In the genomic region with DNA sequence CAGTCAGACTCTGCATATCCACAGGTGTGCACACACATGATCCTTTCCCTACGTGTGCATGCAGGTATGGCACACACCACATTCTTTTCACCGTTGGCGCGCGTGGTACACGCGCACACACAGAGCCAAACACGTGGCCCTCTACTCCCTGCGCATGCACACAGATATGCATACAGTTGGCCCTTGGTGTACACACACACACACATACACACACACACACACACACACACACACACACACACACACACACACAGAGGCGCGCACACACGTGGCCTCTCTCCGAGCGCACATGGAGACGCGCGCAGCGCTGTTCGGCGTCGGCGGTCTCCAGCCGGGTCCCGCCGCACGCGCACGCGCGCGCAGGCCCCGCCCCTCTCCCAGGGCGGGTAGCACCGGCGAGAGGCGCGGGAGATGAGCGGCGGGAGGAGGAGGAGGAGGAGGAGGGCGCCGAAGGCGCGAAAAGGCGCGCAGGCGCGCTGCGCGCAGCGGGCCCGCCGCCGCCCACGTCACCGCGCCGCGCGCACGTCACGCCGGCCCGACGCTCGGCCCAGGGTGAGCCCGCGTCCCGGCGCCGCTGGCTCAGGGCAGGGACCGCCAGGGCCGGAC, we compare ENCODE assay signal across 1 mouse cellular context.
TF ChIP-seq lines count a peak whose summit lies in the region.

Gene Tfdp1 (plus strand): TSS at position 497 of the 606 bp plus-strand sequence.

TF ChIP-seq in MEL, 35 proteins besides CTCF, POLR2A, EP300 and RAD21 (continued from another document):
- TF ChIP-seq MEF2A (IDR thresholded peaks at IDR 0.05; ENCODE audit: extremely low read depth, insufficient replicate concordance, low read depth, low read length, poor library complexity, severe bottlenecking) (no peak), BHLHE40 (IDR thresholded peaks at IDR 0.05; ENCODE audit: borderline replicate concordance, low read depth, low read length) (no peak), NRF1 (IDR thresholded peaks at IDR 0.05; ENCODE audit: insufficient read depth, low read depth, low read length, poor library complexity, severe bottlenecking) (peak; percentile 85)
